Mouse (Mus musculus) small intestine, adult 2 months (tissue): ENCODE results near the gene Glyat. TPM values are rescaled to one million over a fixed set of nuclear protein-coding genes. Genes with fewer than 3 reads are reported as not detected.

Experiments used
- H3K27ac ChIP-seq: fragments of 200-500 bp; 2 replicates; pipeline ENCODE4 v1.5.1; 2012; ENCODE audit warnings: low read depth, low read length, control low read depth, inconsistent platforms; ENCODE audit not compliant: insufficient read depth
- H3K27me3 ChIP-seq: fragments of 200-500 bp; 2 replicates; pipeline ENCODE4 v1.6.1; 2012; ENCODE audit warnings: mild to moderate bottlenecking, moderate library complexity, low read length, inconsistent platforms; ENCODE audit not compliant: control insufficient read depth, insufficient read depth
- H3K36me3 ChIP-seq: fragments of 200-500 bp; 2 replicates; pipeline ENCODE4 v1.6.1; 2012; ENCODE audit warnings: mild to moderate bottlenecking, low read length, control low read depth, inconsistent platforms; ENCODE audit not compliant: control insufficient read depth, insufficient read depth
- H3K4me1 ChIP-seq: fragments of 200-500 bp; 2 replicates; pipeline ENCODE4 v1.6.1; 2012; ENCODE audit warnings: low read length, inconsistent platforms, mixed read lengths; ENCODE audit not compliant: control insufficient read depth, insufficient read depth, insufficient read length
- H3K4me3 ChIP-seq: fragments of 200-500 bp; 2 replicates; pipeline ENCODE4 v1.5.1; 2012; ENCODE audit warnings: low read depth, mild to moderate bottlenecking, control low read depth, inconsistent platforms, low read length, moderate library complexity
- CTCF ChIP-seq: fragments of 200-500 bp; IDR thresholded peaks from 2 replicates; pipeline ENCODE4 v1.5.1; 2012; ENCODE audit warnings: low read depth, mild to moderate bottlenecking, control low read depth, inconsistent platforms, low read length, moderate library complexity, mixed read lengths; ENCODE audit not compliant: insufficient replicate concordance, insufficient read length; ENCODE audit errors: extremely low read depth
- POLR2A ChIP-seq: fragments of 200-500 bp; IDR thresholded peaks from 2 replicates; pipeline ENCODE4 v1.6.1; 2012; ENCODE audit warnings: low read depth, mild to moderate bottlenecking, control low read depth, inconsistent platforms, low read length, moderate library complexity
- WGBS: fragments of 180-500 bp; shearing (Covaris S2); methylation state at CpG from one replicate; pipeline ENCODE4 v1.1.7; 2018; 5-methylcytosine and 5-hydroxymethylcytosine counted together
- polyA plus RNA-seq: library from polyadenylated mRNA; depleted of rRNA; stranded (reverse); fragments of >200 nt; gene quantifications from 2 replicates; pipeline ENCODE4 v1.2.3, GENCODE M21; 2012; rRNA removed

Glyat gene
- not detected in 2 replicates for polyA plus RNA-seq

GRCm38 (mm10) chr19:12633176-12633575 is at the start of gene Glyat:
Gene Glyat, plus strand, starts transcription at chr19:12633308.
- TF ChIP-seq POLR2A = no peak
- TF ChIP-seq CTCF = no peak
- Histone ChIP-seq H3K36me3 (no peaks in the 10 kb centered on the region), H3K4me1 (no peaks in the 10 kb centered on the region), H3K27ac (no peak within 1 kb of the TSS), H3K27me3 (no peaks in the 10 kb centered on the region), H3K4me3 (no peak within 1 kb of the TSS)
- WGBS = 24% methylated on average over 4 of the region's 4 CpGs

GRCm38 (mm10) chr19:12585310-12585709 is 47.8 kb upstream of the Glyat start:
- no peak overlapping the region for H3K27ac ChIP-seq
- H3K4me1 ChIP-seq = peaks cover 3% of the 10 kb centered on the region; the same call in 1 of the 2 replicates
- no peak for TF ChIP-seq CTCF
- no peak for TF ChIP-seq POLR2A
- no peak overlapping the region for H3K4me3 ChIP-seq
- peaks cover 8% of the 10 kb centered on the region for H3K36me3 ChIP-seq
- no peaks in the 10 kb centered on the region for H3K27me3 ChIP-seq
- 50% methylated on average over 4 of the region's 4 CpGs for WGBS

GRCm38 (mm10) chr19:12591908-12592307 is 41.2 kb upstream of the Glyat start:
- Histone ChIP-seq H3K4me3 (no peak overlapping the region), H3K36me3 (peaks cover 4% of the 10 kb centered on the region), H3K4me1 (peaks cover 7% of the 10 kb centered on the region), H3K27me3 (no peaks in the 10 kb centered on the region), H3K27ac (no peak overlapping the region)
- WGBS = 3% methylated on average over 1 of the region's 1 CpGs
- TF ChIP-seq CTCF (peak; percentile 64; the same call in 1 of the 2 replicates), POLR2A (no peak)

GRCm38 (mm10) chr19:12595135-12595529 is 38.0 kb upstream of the Glyat start:
- no peak overlapping the region for H3K27ac ChIP-seq

GRCm38 (mm10) chr19:12595530-12596289 is 37.4 kb upstream of the Glyat start:
- peak overlapping the region; percentile 68 for H3K27ac ChIP-seq
- H3K4me1 ChIP-seq = peaks cover 7% of the 10 kb centered on the region
- under 1% methylated on average over 49 of the region's 49 CpGs for WGBS
- H3K27me3 ChIP-seq = no peaks in the 10 kb centered on the region
- TF ChIP-seq POLR2A (no peak), CTCF (peak; percentile 21; the same call in 1 of the 2 replicates)
- peak overlapping the region; percentile 67 for H3K4me3 ChIP-seq
- no peaks in the 10 kb centered on the region for H3K36me3 ChIP-seq

More at GRCm38 (mm10) chr19:12595135-12595529, 38.0 kb upstream of the Glyat start:
- WGBS = 22% methylated on average over 2 of the region's 2 CpGs
- H3K4me3 ChIP-seq = no peak overlapping the region
- no peaks in the 10 kb centered on the region for H3K36me3 ChIP-seq
- peaks cover 7% of the 10 kb centered on the region for H3K4me1 ChIP-seq
- no peak for TF ChIP-seq CTCF
- no peak for TF ChIP-seq POLR2A
- H3K27me3 ChIP-seq = no peaks in the 10 kb centered on the region

- no peak overlapping the region for H3K27ac ChIP-seq
- H3K4me1 ChIP-seq = peaks cover 7% of the 10 kb centered on the region
- TF ChIP-seq CTCF (no peak), POLR2A (no peak)
- WGBS = 16% methylated on average over 23 of the region's 23 CpGs
- H3K36me3 ChIP-seq = no peaks in the 10 kb centered on the region
- H3K27me3 ChIP-seq = no peaks in the 10 kb centered on the region
- peak overlapping the region; percentile 67 for H3K4me3 ChIP-seq
These were observed 36.6 kb upstream of the Glyat start for GRCm38 (mm10) chr19:12596290-12597072.

- peaks cover 7% of the 10 kb centered on the region for H3K4me1 ChIP-seq
- WGBS = 61% methylated on average over 3 of the region's 3 CpGs
- H3K36me3 ChIP-seq = no peaks in the 10 kb centered on the region
- no peaks in the 10 kb centered on the region for H3K27me3 ChIP-seq
- H3K4me3 ChIP-seq = no peak overlapping the region
- H3K27ac ChIP-seq = no peak overlapping the region
- no peak for TF ChIP-seq CTCF
- TF ChIP-seq POLR2A = no peak
These were observed 36.1 kb upstream of the Glyat start for GRCm38 (mm10) chr19:12597073-12597405.
